Mouse (Mus musculus) WW6 (cell line): Measurements from ENCODE around the gene Epb41l1.
"Not testable (repeated sequence)": the region's sequence is repeated elsewhere in the genome, so short reads cannot be mapped to it uniquely, and the experiment has no call there.

Experiments used
- DNase-seq: peaks from one replicate; pipeline ENCODE4 v3.0.0-alpha.2; 2013; ENCODE audit warnings: low read depth, low spot score

The Epb41l1 gene

GRCm38 (mm10) chr2:156482764-156483163 is 62.1 kb downstream of the Epb41l1 start:
- DNase-seq, result no peak

- no peak for DNase-seq
Observed at GRCm38 (mm10) chr2:156483204-156483603, 62.5 kb downstream of the Epb41l1 start.

GRCm38 (mm10) chr2:156486086-156486751 is 65.5 kb downstream of the Epb41l1 start:
- no peak for DNase-seq

GRCm38 (mm10) chr2:156487589-156488160 is 67.0 kb downstream of the Epb41l1 start:
- DNase-seq, result no peak

DNA sequence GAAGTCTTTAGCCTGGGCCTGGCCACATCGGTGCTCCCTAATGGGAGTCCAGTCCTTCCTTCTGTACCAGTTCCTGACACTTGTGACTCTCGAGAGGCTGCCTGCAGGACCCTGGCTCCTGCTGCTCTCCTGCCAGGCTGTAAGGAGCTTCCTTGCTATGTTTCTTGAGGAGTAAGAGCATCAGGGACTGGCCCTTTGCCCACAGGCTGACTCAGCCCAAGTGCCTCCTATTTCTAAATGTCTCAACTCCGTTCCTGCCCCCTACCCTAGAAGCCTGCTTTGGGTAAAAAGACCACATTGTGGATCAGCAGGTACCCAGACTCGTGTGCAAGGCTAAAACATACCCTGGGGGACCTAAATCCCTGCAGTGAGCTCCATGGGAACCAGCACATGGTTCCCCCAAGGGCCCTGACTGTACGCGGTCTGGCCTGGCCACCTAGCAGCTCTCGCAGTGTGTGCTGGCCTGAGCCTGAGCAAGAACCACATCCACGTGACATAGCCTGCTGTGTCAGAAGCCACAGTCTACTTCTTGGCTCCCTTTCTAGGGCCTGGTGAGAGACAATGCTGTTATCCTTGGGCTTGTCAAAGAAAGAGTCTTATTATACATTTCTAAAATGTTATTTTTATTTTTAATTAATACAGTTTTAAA is 67.6 kb downstream of the Epb41l1 start:
- DNase-seq, result no peak

DNA sequence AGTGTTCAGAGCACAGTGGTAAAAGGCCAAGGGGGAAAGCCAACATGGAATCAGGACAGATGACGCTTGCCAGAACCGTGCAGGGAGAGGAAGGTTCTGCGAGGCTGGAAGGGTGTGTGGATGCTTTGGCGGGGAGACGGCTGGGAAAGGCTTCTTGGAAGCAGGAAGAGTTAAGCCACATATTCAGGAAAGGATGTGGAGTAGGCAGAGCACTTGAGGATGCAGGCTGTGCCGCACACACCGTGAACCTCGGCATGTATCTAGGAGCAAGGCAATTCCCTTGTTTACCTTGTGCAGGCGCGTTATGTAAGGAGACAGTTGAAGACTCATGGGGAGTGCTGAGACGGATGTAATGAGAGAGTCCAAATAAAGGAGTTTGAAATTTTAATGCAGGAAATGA is 69.5 kb downstream of the Epb41l1 start:
- no peak for DNase-seq

- no peak for DNase-seq
Observed at GRCm38 (mm10) chr2:156491796-156492195, 71.1 kb downstream of the Epb41l1 start.

DNA sequence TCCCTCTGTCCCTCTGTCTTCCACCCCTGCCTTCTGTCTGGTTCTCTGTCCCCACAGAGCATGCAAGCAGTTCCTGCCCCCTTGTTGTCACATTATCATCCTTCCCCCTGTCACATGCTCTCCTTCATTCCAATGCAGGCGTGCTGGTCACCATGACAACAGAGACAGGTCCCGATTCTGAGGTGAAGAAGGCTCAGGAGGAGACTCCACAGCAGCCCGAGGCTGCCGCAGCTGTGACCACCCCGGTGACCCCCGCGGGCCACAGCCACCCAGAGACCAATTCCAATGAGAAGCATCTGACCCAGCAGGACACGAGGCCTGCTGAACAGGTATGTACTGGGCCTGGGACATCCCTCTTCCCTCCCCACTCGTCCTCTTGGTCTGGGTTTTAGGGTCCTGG is 73.1 kb downstream of the Epb41l1 start:
- no peak for DNase-seq

DNA sequence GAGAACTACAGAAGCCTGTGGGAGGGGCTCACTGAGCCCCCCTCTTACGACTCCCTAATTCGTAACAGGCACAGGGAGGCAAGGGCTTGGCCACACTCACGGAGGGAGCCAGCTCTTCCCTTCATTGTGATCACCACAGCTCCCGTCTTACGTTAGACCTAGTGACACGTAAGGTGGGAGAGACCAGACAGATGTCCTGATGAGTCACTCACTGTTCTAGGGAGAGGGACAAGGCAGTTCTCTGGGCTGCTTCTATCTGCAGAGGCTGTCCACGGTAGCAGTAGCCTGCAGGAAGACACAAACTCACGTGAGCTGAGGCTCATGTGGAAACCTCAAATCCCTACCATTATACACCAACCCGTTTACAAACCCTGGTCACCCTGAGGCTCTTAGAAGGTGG is 73.8 kb downstream of the Epb41l1 start:
- DNase-seq, result no peak

DNA sequence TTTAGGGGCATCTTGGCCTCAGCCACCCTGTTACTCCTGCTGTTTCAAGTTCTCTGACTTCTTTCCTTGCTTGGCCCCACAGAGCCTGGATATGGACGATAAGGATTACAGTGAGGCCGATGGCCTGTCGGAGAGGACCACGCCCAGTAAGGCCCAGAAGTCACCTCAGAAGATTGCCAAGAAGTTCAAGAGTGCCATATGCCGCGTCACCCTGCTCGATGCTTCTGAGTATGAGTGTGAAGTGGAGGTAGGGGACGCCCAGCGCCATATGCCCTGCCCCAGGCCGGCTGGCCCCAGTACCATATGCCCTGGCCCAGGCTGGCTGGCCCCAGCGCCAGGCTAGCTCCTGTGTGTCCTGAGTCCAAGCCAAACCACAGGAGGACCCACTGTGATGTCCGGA is 74.2 kb downstream of the Epb41l1 start:
- no peak for DNase-seq

GRCm38 (mm10) chr2:156496816-156497566 is 76.3 kb downstream of the Epb41l1 start:
- DNase-seq, result no peak

DNA sequence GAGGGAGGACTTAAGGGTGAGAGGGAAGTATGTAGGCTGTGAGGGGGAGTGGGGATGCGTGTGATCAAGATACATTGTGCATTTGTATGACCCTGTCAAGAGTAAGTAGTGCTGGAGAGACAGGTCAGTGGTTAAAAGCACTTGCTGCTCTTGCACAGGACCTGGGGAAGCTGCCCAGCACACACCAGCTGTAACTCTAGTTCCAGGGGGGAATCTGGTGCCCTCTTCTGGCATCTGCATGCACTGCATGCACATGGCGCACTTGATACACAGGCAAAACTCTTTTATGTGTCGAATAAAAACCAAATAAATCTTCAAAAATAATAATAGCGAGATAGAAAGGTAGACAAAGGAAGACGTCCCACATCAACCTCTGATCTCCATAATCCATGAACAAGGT is 77.2 kb downstream of the Epb41l1 start:
- no peak for DNase-seq

GRCm38 (mm10) chr2:156501025-156501424 is 80.3 kb downstream of the Epb41l1 start:
- no peak for DNase-seq

GRCm38 (mm10) chr2:156505533-156505932 is 84.8 kb downstream of the Epb41l1 start:
- DNase-seq, result no peak

- DNase-seq, result no peak
Observed at GRCm38 (mm10) chr2:156512028-156512427, 91.3 kb downstream of the Epb41l1 start.

DNA sequence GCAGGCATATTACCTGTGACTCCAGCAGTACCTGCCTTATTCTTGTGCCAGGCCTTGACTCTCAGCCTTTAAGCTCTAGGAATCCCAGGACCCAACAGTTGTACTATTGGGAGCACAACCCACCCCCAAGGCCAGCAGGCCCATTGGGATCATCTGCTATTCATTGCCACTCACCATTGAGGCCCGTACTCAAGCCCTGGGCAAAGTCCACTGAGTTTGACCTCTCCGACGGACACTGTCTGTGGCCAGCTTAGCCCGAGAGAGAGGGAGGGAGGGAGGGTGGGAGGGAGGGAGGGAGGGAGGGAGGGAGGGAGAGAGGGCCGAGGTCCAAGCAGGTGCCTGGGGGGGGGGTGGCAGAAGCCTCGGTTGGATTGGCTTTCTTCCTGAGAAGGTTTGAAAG is 91.9 kb downstream of the Epb41l1 start:
- DNase-seq, result no peak

GRCm38 (mm10) chr2:156515102-156515501 is 94.4 kb downstream of the Epb41l1 start:
- no peak for DNase-seq

- no peak for DNase-seq
Observed at GRCm38 (mm10) chr2:156515565-156516185, 95.0 kb downstream of the Epb41l1 start.

DNA sequence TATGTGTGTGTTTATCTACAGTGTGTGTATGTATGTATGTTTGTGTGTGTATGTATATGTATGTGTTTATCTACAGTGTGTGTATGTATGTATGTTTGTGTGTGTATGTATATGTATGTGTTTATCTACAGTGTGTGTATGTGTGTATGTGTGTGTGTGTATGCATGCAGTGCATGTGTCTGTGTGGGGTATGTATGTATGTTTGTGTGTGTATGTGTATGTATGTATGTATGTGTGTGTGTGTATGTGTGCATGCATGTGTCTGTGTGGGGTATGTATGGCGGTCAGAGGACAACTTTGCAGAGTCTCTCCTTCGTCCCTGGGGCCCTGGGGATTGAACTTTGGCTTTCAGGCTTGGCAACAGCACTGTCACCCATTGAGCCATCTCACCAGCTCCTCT is 96.0 kb downstream of the Epb41l1 start:
- DNase-seq, result not testable (repeated sequence)

DNA sequence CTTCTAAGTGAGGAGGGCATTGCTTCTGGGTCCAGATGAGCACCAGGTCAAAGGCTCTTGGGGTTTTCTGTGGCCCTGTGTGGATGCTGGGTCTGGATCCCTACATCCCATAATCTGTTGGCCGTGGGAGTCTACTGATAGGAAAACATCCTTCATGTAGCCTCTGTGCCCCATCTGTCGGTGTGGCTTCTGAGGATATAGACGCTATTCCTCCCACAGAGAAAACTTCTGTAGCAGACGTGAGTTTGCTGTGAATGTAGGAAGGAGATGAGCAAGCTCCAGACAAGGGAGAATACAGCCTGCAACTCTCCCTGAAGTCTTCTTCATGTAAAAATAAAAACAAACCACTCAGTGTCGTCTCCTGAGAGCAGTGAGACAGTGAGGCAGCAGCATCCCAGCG is 97.6 kb downstream of the Epb41l1 start:
- no peak for DNase-seq

DNA sequence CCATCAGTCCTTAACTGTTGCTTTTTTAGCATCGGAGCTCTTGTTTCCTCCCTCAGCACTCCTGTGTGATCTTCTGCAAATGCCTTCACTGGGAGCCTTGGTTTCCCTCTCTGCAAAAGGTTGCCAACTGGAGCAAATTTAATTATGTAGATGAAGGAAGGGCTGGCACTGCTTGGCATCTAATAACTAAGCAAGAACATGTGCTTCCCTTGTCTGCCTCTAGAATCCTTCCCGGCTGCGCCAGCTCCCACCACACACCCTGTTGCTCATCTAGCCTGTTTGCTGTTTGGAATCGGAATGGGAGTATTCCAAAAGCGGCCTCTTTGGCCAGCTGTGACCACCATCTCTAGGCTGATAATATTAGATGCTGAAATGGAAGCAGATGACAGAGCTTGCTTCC is 98.9 kb downstream of the Epb41l1 start:
- DNase-seq, result no peak

- no peak for DNase-seq
Observed at GRCm38 (mm10) chr2:156522994-156523393, 102.3 kb downstream of the Epb41l1 start.
